Mouse (Mus musculus): ENCODE measurements around the gene Slc25a26. TPM values are rescaled to one million over a fixed set of nuclear protein-coding genes. Genes with fewer than 3 reads are reported as not detected.

Gene Slc25a26
- polyA plus RNA-seq, 1 experiment from 2014 or later, result 11.3 TPM

- DNase-seq (ENCODE audit: low spot score), result no peak
- Histone ChIP-seq H3K36me3 (no peaks in the 10 kb centered on the region; the same call in 1 of the 2 replicates), H3K27me3 (ENCODE audit: insufficient read depth, poor library complexity, severe bottlenecking) (peaks cover 13% of the 10 kb centered on the region; the same call in 1 of the 2 replicates), H3K4me3 (no peak overlapping the region), H3K4me1 (peaks cover 46% of the 10 kb centered on the region), H3K27ac (no peak overlapping the region), H3K9me3 (no peaks in the 10 kb centered on the region)
- WGBS, result 73% methylated on average over 17 of the region's 17 CpGs
Measured at GRCm38 (mm10) chr6:94651541-94651940, 151.4 kb downstream of the Slc25a26 start.

GRCm38 (mm10) chr6:94652659-94653213 lies 152.6 kb downstream of the Slc25a26 start:
- H3K27me3 ChIP-seq (ENCODE audit: insufficient read depth, poor library complexity, severe bottlenecking), result peaks cover 10% of the 10 kb centered on the region; the same call in 1 of the 2 replicates
- H3K4me1 ChIP-seq, result peaks cover 46% of the 10 kb centered on the region
- H3K36me3 ChIP-seq, result no peaks in the 10 kb centered on the region; the same call in 1 of the 2 replicates
- no peak overlapping the region for H3K4me3 ChIP-seq
- WGBS, result 72% methylated on average over 6 of the region's 6 CpGs
- no peak for DNase-seq (ENCODE audit: low spot score)
- no peaks in the 10 kb centered on the region for H3K9me3 ChIP-seq
- no peak overlapping the region for H3K27ac ChIP-seq

GRCm38 (mm10) chr6:94653388-94654316 lies 153.5 kb downstream of the Slc25a26 start:
- no peak overlapping the region for H3K27ac ChIP-seq
- no peak overlapping the region for H3K4me3 ChIP-seq
- 77% methylated on average over 10 of the region's 10 CpGs for WGBS
- peaks cover 46% of the 10 kb centered on the region for H3K4me1 ChIP-seq
- no peaks in the 10 kb centered on the region for H3K9me3 ChIP-seq
- H3K27me3 ChIP-seq (ENCODE audit: insufficient read depth, poor library complexity, severe bottlenecking), result peaks cover 10% of the 10 kb centered on the region; the same call in 1 of the 2 replicates
- no peaks in the 10 kb centered on the region; the same call in 1 of the 2 replicates for H3K36me3 ChIP-seq
- no peak for DNase-seq (ENCODE audit: low spot score)

Small RNA genes lying within 50 kb of the gene (microRNA-seq; reads per million reads assigned to microRNA genes)
- gene Mir7041, result not detected

Other genes starting within 250 kb of the Slc25a26 start
- gene Magi1, start 216.4 kb upstream of the Slc25a26 start, polyA plus RNA-seq (2016; fragmentation: Nextera tagmentation; extraction: Ambion mirVana), result 10.0 and 10.5 TPM in 2 replicates
- 9.7 and 11.8 TPM in 2 replicates for gene Lrig1, start 199.8 kb downstream of the Slc25a26 start, polyA plus RNA-seq (2016; fragmentation: Nextera tagmentation; extraction: Ambion mirVana)